Mouse (Mus musculus) stomach, postnatal 0 days (tissue): ENCODE data around the gene Wdcp.

Experiments
- CTCF ChIP-seq: IDR thresholded peaks from 2 replicates; pipeline ENCODE4 v1.5.1; 2016; ENCODE audit warnings: antibody characterized with exemption, low read depth, mild to moderate bottlenecking, moderate library complexity
- EP300 ChIP-seq: optimal IDR thresholded peaks from 2 replicates; pipeline ENCODE3; 2016; ENCODE audit warnings: antibody characterized with exemption

GRCm38 (mm10) chr12:4840741-4841140 lies 2.4 kb upstream of the Wdcp start:
- no peak for TF ChIP-seq CTCF
- TF ChIP-seq EP300 = no peak
